Mouse (Mus musculus) liver, embryonic 15.5 days (tissue): Measurements from ENCODE around the gene Pitpnc1. TPM values are rescaled to one million over a fixed set of nuclear protein-coding genes. Genes with fewer than 3 reads are reported as not detected.

Experiments used
- ATAC-seq: fragments of 200-750 bp; cut with Nextera tagmentation; 2 replicates; pipeline ENCODE4 v1.8.0; 2017; ENCODE audit warnings: moderate number of reproducible peaks, mild to moderate bottlenecking, moderate library complexity; ENCODE audit not compliant: insufficient read depth
- H3K27ac ChIP-seq: fragments of 300-500 bp; sonication (generic); replicated peaks from 2 replicates; pipeline ENCODE4 v1.5.1; 2015; ENCODE audit warnings: mild to moderate bottlenecking, inconsistent platforms
- H3K27me3 ChIP-seq: fragments of 300-500 bp; sonication (generic); 2 replicates; pipeline ENCODE4 v1.6.1; 2015; ENCODE audit warnings: mild to moderate bottlenecking, inconsistent platforms
- H3K36me3 ChIP-seq: fragments of 300-500 bp; sonication (generic); replicated peaks from 2 replicates; pipeline ENCODE4 v1.6.1; 2015; ENCODE audit warnings: moderate library complexity, mild to moderate bottlenecking, inconsistent platforms
- H3K4me1 ChIP-seq: fragments of 300-500 bp; sonication (generic); replicated peaks from 2 replicates; pipeline ENCODE4 v1.6.1; 2015; ENCODE audit warnings: inconsistent platforms
- H3K4me2 ChIP-seq: fragments of 300-500 bp; sonication (generic); 2 replicates; pipeline ENCODE4 v1.6.1; 2015; ENCODE audit warnings: moderate library complexity, mild to moderate bottlenecking, inconsistent platforms
- H3K4me3 ChIP-seq: fragments of 300-500 bp; sonication (generic); replicated peaks from 2 replicates; pipeline ENCODE4 v1.5.1; 2015; ENCODE audit warnings: mild to moderate bottlenecking, inconsistent platforms
- H3K9ac ChIP-seq: fragments of 300-500 bp; sonication (generic); 2 replicates; pipeline ENCODE4 v1.6.1; 2015; ENCODE audit warnings: moderate library complexity, mild to moderate bottlenecking, inconsistent platforms
- H3K9me3 ChIP-seq: fragments of 300-500 bp; sonication (generic); replicated peaks from 2 replicates; pipeline ENCODE4 v1.6.1; 2016; ENCODE audit warnings: inconsistent platforms
- WGBS: fragments of 180-500 bp; shearing (Covaris S2); methylation state at CpG from one replicate; pipeline ENCODE4 v1.1.7; 2015; ENCODE audit warnings: mixed read lengths; ENCODE audit not compliant: insufficient replicate concordance; 5-methylcytosine and 5-hydroxymethylcytosine counted together
- polyA plus RNA-seq: library from polyadenylated mRNA; unstranded; fragments of >200 nt; fragmentation: Nextera tagmentation; extraction: Ambion mirVana; gene quantifications from 2 replicates; pipeline ENCODE4 v1.2.1, GENCODE M21; 2015

The Pitpnc1 gene
- polyA plus RNA-seq, 1 experiment from 2014 or later = 7.0 TPM

GRCm38 (mm10) chr11:107403309-107403708 is 67.2 kb downstream of the Pitpnc1 start:
- 52% methylated on average over 10 of the region's 10 CpGs for WGBS
- H3K4me2 ChIP-seq = no peak overlapping the region
- H3K27ac ChIP-seq = peak overlapping the region; percentile 38
- no peak overlapping the region for H3K9ac ChIP-seq
- no peaks in the 10 kb centered on the region for H3K36me3 ChIP-seq
- no peak overlapping the region for H3K4me3 ChIP-seq
- H3K27me3 ChIP-seq = no peaks in the 10 kb centered on the region
- H3K9me3 ChIP-seq = no peaks in the 10 kb centered on the region
- ATAC-seq = no peak
- peaks cover 74% of the 10 kb centered on the region for H3K4me1 ChIP-seq

DNA sequence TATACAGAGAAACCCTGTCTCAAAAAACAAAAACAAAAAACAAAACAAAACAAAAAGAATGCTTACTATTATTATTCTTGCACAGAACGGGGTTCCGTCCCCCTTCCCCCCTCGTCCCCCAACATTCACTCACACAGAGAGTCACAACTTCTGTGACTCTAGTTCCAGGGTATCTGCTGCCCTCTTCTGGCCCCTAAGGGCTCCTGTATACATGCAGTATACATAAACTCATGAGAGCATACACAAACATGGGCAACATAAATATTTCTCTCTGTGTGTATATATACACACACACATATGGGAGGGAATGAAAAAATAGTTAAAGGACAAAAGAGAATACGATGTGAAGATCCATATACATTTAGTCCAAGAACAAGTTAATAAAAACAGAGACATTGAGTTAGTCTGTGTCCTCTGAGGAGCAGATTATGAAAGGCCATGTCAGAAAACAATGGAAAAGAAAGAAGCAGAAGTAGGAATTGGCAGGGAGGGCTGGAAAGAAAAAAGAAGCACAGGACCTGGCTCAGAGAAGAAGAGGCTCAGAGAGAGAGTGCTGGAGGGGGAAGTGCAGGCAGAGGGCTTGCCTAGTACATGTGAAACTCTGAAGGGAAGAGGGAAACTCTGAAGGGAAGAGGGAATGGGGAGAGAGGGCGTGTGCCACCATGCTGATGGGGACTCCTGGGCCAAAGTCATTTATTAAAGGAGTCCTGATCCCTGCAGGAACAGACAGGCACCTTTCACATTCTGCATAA is 68.5 kb downstream of the Pitpnc1 start:
- no peak overlapping the region for H3K4me3 ChIP-seq
- no peak overlapping the region for H3K4me2 ChIP-seq
- WGBS = 88% methylated on average over 5 of the region's 5 CpGs
- ATAC-seq = no peak
- peaks cover 74% of the 10 kb centered on the region for H3K4me1 ChIP-seq
- no peaks in the 10 kb centered on the region for H3K9me3 ChIP-seq
- no peaks in the 10 kb centered on the region for H3K27me3 ChIP-seq
- no peaks in the 10 kb centered on the region for H3K36me3 ChIP-seq
- peak overlapping the region; percentile 38; the same call in 1 of the 2 replicates for H3K27ac ChIP-seq
- no peak overlapping the region for H3K9ac ChIP-seq

DNA sequence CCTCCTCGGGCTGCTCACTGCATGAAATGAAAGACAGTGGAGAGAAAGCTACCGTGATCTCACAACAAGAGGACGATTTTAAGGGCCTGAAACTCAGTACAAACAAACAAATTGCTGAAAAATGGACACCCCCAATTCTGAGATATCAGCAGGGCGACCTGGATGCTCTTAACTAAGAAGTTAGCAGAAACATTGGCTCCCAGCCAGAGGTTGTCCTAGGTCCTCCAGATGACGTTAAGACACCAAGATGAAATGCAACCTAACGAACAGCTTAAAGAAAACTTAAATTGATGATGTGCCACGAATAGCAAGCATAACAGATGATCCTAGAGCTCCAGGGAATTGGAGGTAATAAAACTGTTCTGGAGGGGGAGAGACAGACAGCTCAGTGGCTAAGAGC is 69.7 kb downstream of the Pitpnc1 start:
- ATAC-seq = no peak
- Histone ChIP-seq H3K27me3 (no peaks in the 10 kb centered on the region), H3K4me2 (no peak overlapping the region), H3K27ac (0 out of 2 replicates have a peak overlapping the region, but pooled peaks have one; percentile 24), H3K9me3 (no peaks in the 10 kb centered on the region), H3K4me3 (no peak overlapping the region), H3K9ac (no peak overlapping the region), H3K4me1 (peaks cover 77% of the 10 kb centered on the region), H3K36me3 (no peaks in the 10 kb centered on the region)
- 72% methylated on average over 7 of the region's 7 CpGs for WGBS

- H3K4me1 ChIP-seq = peaks cover 81% of the 10 kb centered on the region
- 79% methylated on average over 10 of the region's 10 CpGs for WGBS
- no peaks in the 10 kb centered on the region for H3K27me3 ChIP-seq
- H3K9ac ChIP-seq = no peak overlapping the region
- H3K36me3 ChIP-seq = no peaks in the 10 kb centered on the region
- H3K4me3 ChIP-seq = no peak overlapping the region
- H3K27ac ChIP-seq = peak overlapping the region; percentile 41
- H3K4me2 ChIP-seq = no peak overlapping the region
- ATAC-seq = no peak
- H3K9me3 ChIP-seq = no peaks in the 10 kb centered on the region
Measured at GRCm38 (mm10) chr11:107400005-107400404, 70.5 kb downstream of the Pitpnc1 start.

- WGBS = 22% methylated on average over 10 of the region's 10 CpGs
- Histone ChIP-seq H3K27ac (peak overlapping the region; percentile 85), H3K4me3 (peak overlapping the region; percentile 33), H3K9me3 (no peaks in the 10 kb centered on the region), H3K27me3 (no peaks in the 10 kb centered on the region), H3K4me1 (peaks cover 84% of the 10 kb centered on the region), H3K36me3 (no peaks in the 10 kb centered on the region), H3K4me2 (peak overlapping the region; percentile 75), H3K9ac (peak overlapping the region; percentile 61)
- ATAC-seq = peak; percentile 99
Measured at GRCm38 (mm10) chr11:107397326-107397998, 73.0 kb downstream of the Pitpnc1 start.

GRCm38 (mm10) chr11:107394245-107394644 is 76.3 kb downstream of the Pitpnc1 start:
- WGBS = 62% methylated on average over 3 of the region's 3 CpGs
- ATAC-seq = no peak
- H3K4me1 ChIP-seq = peaks cover 68% of the 10 kb centered on the region

GRCm38 (mm10) chr11:107393828-107394165 is 76.7 kb downstream of the Pitpnc1 start:
- Histone ChIP-seq H3K27me3 (no peaks in the 10 kb centered on the region), H3K36me3 (no peaks in the 10 kb centered on the region), H3K4me1 (peaks cover 63% of the 10 kb centered on the region), H3K4me3 (no peak overlapping the region), H3K27ac (no peak overlapping the region), H3K4me2 (no peak overlapping the region), H3K9ac (no peak overlapping the region), H3K9me3 (no peaks in the 10 kb centered on the region)
- 43% methylated on average over 12 of the region's 12 CpGs for WGBS
- no peak for ATAC-seq

More at GRCm38 (mm10) chr11:107394245-107394644, 76.3 kb downstream of the Pitpnc1 start:
- no peak overlapping the region for H3K4me3 ChIP-seq
- no peaks in the 10 kb centered on the region for H3K36me3 ChIP-seq
- H3K27ac ChIP-seq = no peak overlapping the region
- H3K27me3 ChIP-seq = no peaks in the 10 kb centered on the region
- H3K9me3 ChIP-seq = no peaks in the 10 kb centered on the region
- no peak overlapping the region for H3K9ac ChIP-seq
- H3K4me2 ChIP-seq = no peak overlapping the region

DNA sequence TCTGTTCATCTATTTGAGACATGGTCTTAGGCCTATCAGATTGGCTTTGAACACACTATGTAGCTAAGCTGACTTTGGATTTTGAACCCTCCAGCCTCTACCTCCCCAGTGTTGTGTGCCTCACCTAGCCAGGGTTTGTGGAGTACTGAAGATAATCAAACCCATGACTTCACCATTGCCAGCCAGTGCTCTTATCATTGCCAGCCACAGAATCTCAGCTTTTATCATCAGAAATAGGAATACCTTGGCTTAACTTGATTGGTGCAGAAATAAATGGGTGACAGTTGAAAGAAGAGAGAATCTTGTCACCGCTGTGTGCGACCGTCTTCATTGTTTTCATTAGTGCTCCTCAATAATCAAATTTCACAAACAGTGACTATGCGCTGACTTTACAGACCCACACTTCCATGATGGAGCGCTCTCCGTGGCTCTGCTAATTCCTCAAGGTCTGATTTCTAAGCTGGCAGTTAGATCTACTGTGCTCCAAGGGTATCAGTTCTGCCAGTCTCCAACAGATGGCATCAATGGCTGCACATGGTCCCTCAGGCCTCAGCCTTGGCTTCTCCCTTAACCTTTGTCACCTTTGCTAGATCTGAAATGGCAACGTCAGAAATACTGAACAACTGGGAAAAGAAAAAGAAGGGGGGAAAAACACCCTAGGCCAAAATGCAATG is 77.2 kb downstream of the Pitpnc1 start:
- H3K9ac ChIP-seq = no peak overlapping the region
- H3K36me3 ChIP-seq = no peaks in the 10 kb centered on the region
- peaks cover 58% of the 10 kb centered on the region for H3K4me1 ChIP-seq
- no peak for ATAC-seq
- WGBS = 50% methylated on average over 7 of the region's 7 CpGs
- no peak overlapping the region for H3K27ac ChIP-seq
- H3K4me3 ChIP-seq = no peak overlapping the region
- H3K4me2 ChIP-seq = no peak overlapping the region
- no peaks in the 10 kb centered on the region for H3K27me3 ChIP-seq
- no peaks in the 10 kb centered on the region for H3K9me3 ChIP-seq

- ATAC-seq = no peak
- Histone ChIP-seq H3K36me3 (no peaks in the 10 kb centered on the region), H3K9ac (no peak overlapping the region), H3K4me1 (peaks cover 31% of the 10 kb centered on the region), H3K27ac (no peak overlapping the region), H3K9me3 (no peaks in the 10 kb centered on the region), H3K4me3 (no peak overlapping the region), H3K4me2 (no peak overlapping the region), H3K27me3 (no peaks in the 10 kb centered on the region)
- 73% methylated on average over 2 of the region's 2 CpGs for WGBS
Measured at GRCm38 (mm10) chr11:107390540-107390939, 80.0 kb downstream of the Pitpnc1 start.

- no peaks in the 10 kb centered on the region for H3K9me3 ChIP-seq
- no peak overlapping the region for H3K4me2 ChIP-seq
- peaks cover 26% of the 10 kb centered on the region for H3K4me1 ChIP-seq
- H3K27ac ChIP-seq = no peak overlapping the region
- H3K9ac ChIP-seq = no peak overlapping the region
- no peaks in the 10 kb centered on the region for H3K36me3 ChIP-seq
- H3K27me3 ChIP-seq = no peaks in the 10 kb centered on the region
- no peak for ATAC-seq
- WGBS = 78% methylated on average over 10 of the region's 10 CpGs
- no peak overlapping the region for H3K4me3 ChIP-seq
Measured at GRCm38 (mm10) chr11:107390001-107390400, 80.5 kb downstream of the Pitpnc1 start.

DNA sequence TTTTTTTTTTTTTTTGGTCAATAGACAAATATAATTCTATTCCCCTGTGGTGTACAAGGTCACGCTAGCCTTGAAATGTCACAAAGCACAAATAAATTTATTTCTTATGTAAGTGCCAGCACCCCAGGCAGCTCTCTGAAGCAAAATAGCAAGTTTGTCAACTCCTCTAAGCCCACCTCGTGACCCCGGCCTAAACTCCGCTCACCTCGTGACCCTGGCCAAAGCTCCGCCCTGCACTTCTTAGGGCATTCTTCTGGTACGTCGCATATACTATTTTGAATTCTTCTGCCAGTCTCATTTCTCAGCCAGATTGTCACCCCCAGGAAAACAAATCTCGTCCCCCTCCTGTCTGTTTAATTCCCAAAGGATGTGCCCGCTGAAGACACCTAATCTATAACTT is 84.0 kb downstream of the Pitpnc1 start:
- 79% methylated on average over 10 of the region's 10 CpGs for WGBS
- Histone ChIP-seq H3K27ac (no peak overlapping the region), H3K9me3 (no peaks in the 10 kb centered on the region), H3K4me2 (no peak overlapping the region), H3K36me3 (no peaks in the 10 kb centered on the region), H3K27me3 (no peaks in the 10 kb centered on the region), H3K9ac (no peak overlapping the region), H3K4me1 (no peaks in the 10 kb centered on the region), H3K4me3 (no peak overlapping the region)
- no peak for ATAC-seq
